Mouse (Mus musculus): ENCODE results near the gene Samd14.
A peak's percentile ranks its signal among the peaks of the same experiment; 100 is the strongest.
"Not testable (repeated sequence)": the region's sequence is repeated elsewhere in the genome, so short reads cannot be mapped to it uniquely, and the experiment has no call there.

The Samd14 gene

GRCm38 (mm10) chr11:95009629-95010014, at the start of gene Samd14:
Samd14 (plus strand) TSS chr11:95009879.
- peak; percentile 84 for DNase-seq

- no peak for DNase-seq
These were observed 47.1 kb upstream of the Samd14 start for GRCm38 (mm10) chr11:94962534-94963101.

- no peak for DNase-seq
These were observed 42.3 kb upstream of the Samd14 start, which contains the start of gene Hils1 for GRCm38 (mm10) chr11:94967419-94967818. Hils1 (plus strand) TSS chr11:94967593.

GRCm38 (mm10) chr11:94968187-94968586, 41.5 kb upstream of the Samd14 start:
- no peak for DNase-seq

GRCm38 (mm10) chr11:94969709-94970108, 40.0 kb upstream of the Samd14 start:
- DNase-seq, result not testable (repeated sequence)

GRCm38 (mm10) chr11:94970210-94970943, 39.3 kb upstream of the Samd14 start:
- peak; percentile 81 for DNase-seq

GRCm38 (mm10) chr11:94971895-94972615, 37.6 kb upstream of the Samd14 start:
- DNase-seq, result peak; percentile 75

- no peak for DNase-seq
These were observed 36.8 kb upstream of the Samd14 start for GRCm38 (mm10) chr11:94972887-94973286.

GRCm38 (mm10) chr11:94973313-94973712, 36.4 kb upstream of the Samd14 start:
- no peak for DNase-seq

- DNase-seq, result peak; percentile 57
These were observed 34.7 kb upstream of the Samd14 start for GRCm38 (mm10) chr11:94974951-94975350.

- no peak for DNase-seq
These were observed 33.5 kb upstream of the Samd14 start, which contains the start of gene Sgca for GRCm38 (mm10) chr11:94976199-94976598. Sgca (minus strand) TSS chr11:94976327.

- DNase-seq, result peak; percentile 74
These were observed 31.3 kb upstream of the Samd14 start for GRCm38 (mm10) chr11:94978178-94978915.

GRCm38 (mm10) chr11:94978947-94979346, 30.7 kb upstream of the Samd14 start:
- DNase-seq, result peak; percentile 98

- peak; percentile 43 for DNase-seq
These were observed 30.1 kb upstream of the Samd14 start for GRCm38 (mm10) chr11:94979462-94980179.

GRCm38 (mm10) chr11:94985140-94985539, 24.5 kb upstream of the Samd14 start:
- no peak for DNase-seq

GRCm38 (mm10) chr11:94985822-94986221, 23.9 kb upstream of the Samd14 start:
- no peak for DNase-seq

GRCm38 (mm10) chr11:94986435-94986834, 23.2 kb upstream of the Samd14 start:
- DNase-seq, result no peak

- no peak for DNase-seq
These were observed 22.3 kb upstream of the Samd14 start for GRCm38 (mm10) chr11:94987341-94987740.

- no peak for DNase-seq
These were observed 21.8 kb upstream of the Samd14 start for GRCm38 (mm10) chr11:94987851-94988250.

- no peak for DNase-seq
These were observed 20.7 kb upstream of the Samd14 start for GRCm38 (mm10) chr11:94988780-94989561.

GRCm38 (mm10) chr11:94989562-94990017, 20.1 kb upstream of the Samd14 start:
- peak; percentile 92 for DNase-seq

Measured in cerebellum, adult 9-10 months (tissue).